ENCODE assay signal across 9 mouse cellular contexts in the genomic region with DNA sequence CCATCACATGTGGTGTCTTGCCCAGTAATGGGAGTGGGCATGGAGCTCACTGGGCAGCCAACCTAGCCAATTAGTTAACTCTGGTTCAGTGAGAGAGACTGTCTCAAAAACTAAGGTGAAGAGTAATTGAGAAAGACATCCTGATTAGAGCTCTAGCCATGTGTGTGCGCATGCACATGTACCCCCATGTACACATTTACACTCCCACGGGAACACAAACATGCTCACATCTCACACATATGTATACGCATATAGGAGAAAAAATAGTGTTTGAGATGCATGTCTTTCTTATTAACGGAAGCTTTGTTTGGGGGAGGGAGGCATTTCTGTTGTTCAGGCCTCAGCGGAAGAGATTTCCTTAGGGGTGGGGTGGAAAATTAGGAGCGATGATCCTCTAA.
DNase-seq lines count a peak whose midpoint lies in the region; ATAC-seq and TF ChIP-seq lines count a peak whose summit lies in the region.
"Had no signal": no experiment of that assay in that cellular context is flagged by ENCODE, and none has a peak within 500 bp of the region (broad histone marks: within the 10 kb centered on the region; RNA-seq: fewer than 3 reads in every experiment).

No protein-coding gene starts in this region.

- H3K4me1 ChIP-seq in lung, embryonic 14.5 days (ENCODE audit: insufficient read depth) = no peaks in the 10 kb centered on the region
- peaks cover 4% of the 10 kb centered on the region; the same call in 1 of the 2 replicates for H3K4me1 ChIP-seq in forebrain, embryonic 14.5 days (ENCODE audit: control insufficient read depth, insufficient read depth, low read length)
- H3K4me1 ChIP-seq in limb, embryonic 10.5 days = peaks cover 12% of the 10 kb centered on the region
- H3K4me1 ChIP-seq in neural tube, embryonic 15.5 days = peaks cover 24% of the 10 kb centered on the region

- no peak for TF ChIP-seq CTCF in lung, embryonic 14.5 days (IDR thresholded peaks at IDR 0.05; ENCODE audit: low read depth)

- H3K27me3 ChIP-seq in lung, embryonic 14.5 days (ENCODE audit: insufficient read depth, low read length) = no peaks in the 10 kb centered on the region
- H3K27me3 ChIP-seq in forebrain, embryonic 14.5 days (replicated peaks; ENCODE audit: control insufficient read depth, insufficient read depth, low read length) = no peaks in the 10 kb centered on the region
- H3K27me3 ChIP-seq in limb, embryonic 10.5 days (ENCODE audit: low read depth, poor library complexity, severe bottlenecking) = no peaks in the 10 kb centered on the region
- no peaks in the 10 kb centered on the region for H3K27me3 ChIP-seq in neural tube, embryonic 15.5 days (replicated peaks)

- no peaks in the 10 kb centered on the region for H3K9me3 ChIP-seq in lung, embryonic 14.5 days (ENCODE audit: low read depth, low read length)
- no peaks in the 10 kb centered on the region; the same call in 1 of the 2 replicates for H3K9me3 ChIP-seq in forebrain, embryonic 14.5 days (replicated peaks; ENCODE audit: control insufficient read depth, low read length)
- H3K9me3 ChIP-seq in limb, embryonic 10.5 days (replicated peaks) = no peaks in the 10 kb centered on the region
- H3K9me3 ChIP-seq in neural tube, embryonic 15.5 days (replicated peaks) = no peaks in the 10 kb centered on the region

- peak overlapping the region; percentile 32 for H3K4me3 ChIP-seq in lung, embryonic 14.5 days (ENCODE audit: low read depth, low read length)
- peak overlapping the region; percentile 30 for H3K4me3 ChIP-seq in forebrain, embryonic 14.5 days (ENCODE audit: low read depth, low read length)
- peak overlapping the region; percentile 51 for H3K4me3 ChIP-seq in limb, embryonic 10.5 days
- H3K4me3 ChIP-seq in neural tube, embryonic 15.5 days (replicated peaks) = peak overlapping the region; percentile 41

- WGBS in lung, embryonic 14.5 days = 39% methylated on average over 6 of the region's 6 CpGs
- 30% methylated on average over 6 of the region's 6 CpGs for whole genome bisulfite sequencing in forebrain, embryonic 14.5 days
- 45% methylated on average over 6 of the region's 6 CpGs for WGBS in limb, embryonic 10.5 days
- 25% methylated on average over 6 of the region's 6 CpGs for WGBS in neural tube, embryonic 15.5 days

- ATAC-seq in lung, embryonic 14.5 days (ENCODE audit: insufficient read depth) = no peak
- peak; percentile 47 for ATAC-seq in forebrain, embryonic 14.5 days
- ATAC-seq in neural tube, embryonic 15.5 days (ENCODE audit: low FRiP score) = peak; percentile 9; the same call in 1 of the 2 replicates
- ATAC-seq in megakaryocyte progenitor cell, adult 5-6 weeks (replicated peaks; ENCODE audit: poor library complexity) = no peak

- H3K9ac ChIP-seq in lung, embryonic 14.5 days = peak overlapping the region; percentile 40
- H3K9ac ChIP-seq in forebrain, embryonic 14.5 days (ENCODE audit: low read length) = peak overlapping the region; percentile 44; the same call in 1 of the 2 replicates
- H3K9ac ChIP-seq in neural tube, embryonic 15.5 days (replicated peaks) = peak overlapping the region; percentile 53; the same call in 1 of the 2 replicates

- no peaks in the 10 kb centered on the region for H3K36me3 ChIP-seq in lung, embryonic 14.5 days (ENCODE audit: insufficient read depth)
- H3K36me3 ChIP-seq in forebrain, embryonic 14.5 days (ENCODE audit: control insufficient read depth, insufficient read depth, low read length) = no peaks in the 10 kb centered on the region
- no peaks in the 10 kb centered on the region for H3K36me3 ChIP-seq in limb, embryonic 10.5 days
- no peaks in the 10 kb centered on the region for H3K36me3 ChIP-seq in neural tube, embryonic 15.5 days

- DNase-seq in lung, embryonic 14.5 days = no peak
- DNase-seq in lung, adult 18-20 months = no peak
- DNase-seq in forebrain, embryonic 14.5 days (ENCODE audit: low spot score) = no peak
- DNase-seq in limb, embryonic 10.5 days (ENCODE audit: low spot score) = no peak
- no peak for DNase-seq in urinary bladder, postnatal 36 days (ENCODE audit: low spot score in 2 of 2)
- no peak for DNase-seq in gastrocnemius, postnatal 10 days
- DNase-seq: gastrocnemius, postnatal 25 days had no signal

- peak overlapping the region; percentile 73 for H3K4me2 ChIP-seq in lung, embryonic 14.5 days
- H3K4me2 ChIP-seq in forebrain, embryonic 14.5 days (ENCODE audit: low read length) = peak overlapping the region; percentile 59
- peak overlapping the region; percentile 67 for H3K4me2 ChIP-seq in neural tube, embryonic 15.5 days

- no peak overlapping the region for H3K27ac ChIP-seq in lung, embryonic 14.5 days (ENCODE audit: low read depth)
- H3K27ac ChIP-seq in forebrain, embryonic 14.5 days (ENCODE audit: low read depth, low read length) = peak overlapping the region; percentile 86
- 0 out of 2 replicates have a peak overlapping the region, but pooled peaks have one; percentile 76 for H3K27ac ChIP-seq in limb, embryonic 10.5 days
- peak overlapping the region; percentile 91 for H3K27ac ChIP-seq in neural tube, embryonic 15.5 days (replicated peaks)

Comparison
In these comparisons a context has a peak if more than half of its experiments do, and no peak if none do; other contexts are left out.
1. ATAC-seq: peak in forebrain, embryonic 14.5 days (single experiment) and neural tube, embryonic 15.5 days (single experiment); none in lung, embryonic 14.5 days (single experiment) and megakaryocyte progenitor cell, adult 5-6 weeks (single experiment).
2. Peak in every context shown above with its lines, with median percentiles within 50 percentile points of each other: H3K4me2 ChIP-seq, H3K4me3 ChIP-seq and H3K9ac ChIP-seq.